Mouse (Mus musculus) myocyte (in vitro differentiated cells): ENCODE results near the gene Hnf1b.

Experiments used
- E2F4 ChIP-seq: IDR thresholded peaks from one replicate; pipeline ENCODE4 v1.6.1; 2011; ENCODE audit warnings: mild to moderate bottlenecking, control low read depth, moderate library complexity; ENCODE audit not compliant: insufficient read depth
- MYOG ChIP-seq, 3 experiments: IDR thresholded peaks; one replicate each; pipeline ENCODE4 v1.6.1; 2011; ENCODE audit warnings: control low read depth in 2 of 3, low read depth in 2 of 3, mild to moderate bottlenecking in 2 of 3; ENCODE audit not compliant: insufficient read length in 2 of 3, control insufficient read depth in 1 of 3, insufficient read depth in 1 of 3
- POLR2AphosphoS2 ChIP-seq: IDR thresholded peaks from one replicate; pipeline ENCODE4 v1.6.1; 2011; ENCODE audit warnings: low read depth, control low read depth; ENCODE audit not compliant: insufficient read length
- TCF12 ChIP-seq: IDR thresholded peaks from one replicate; pipeline ENCODE4 v1.6.1; 2011; ENCODE audit warnings: mild to moderate bottlenecking, control low read depth; ENCODE audit not compliant: poor library complexity, insufficient read depth, severe bottlenecking
- TCF3 ChIP-seq: IDR thresholded peaks from one replicate; pipeline ENCODE4 v1.6.1; 2011; ENCODE audit warnings: low read depth, control low read depth; ENCODE audit not compliant: insufficient read length
- USF1 ChIP-seq: IDR thresholded peaks from one replicate; pipeline ENCODE4 v1.6.1; 2011; ENCODE audit warnings: low read depth, mild to moderate bottlenecking, control low read depth, moderate library complexity

DNA sequence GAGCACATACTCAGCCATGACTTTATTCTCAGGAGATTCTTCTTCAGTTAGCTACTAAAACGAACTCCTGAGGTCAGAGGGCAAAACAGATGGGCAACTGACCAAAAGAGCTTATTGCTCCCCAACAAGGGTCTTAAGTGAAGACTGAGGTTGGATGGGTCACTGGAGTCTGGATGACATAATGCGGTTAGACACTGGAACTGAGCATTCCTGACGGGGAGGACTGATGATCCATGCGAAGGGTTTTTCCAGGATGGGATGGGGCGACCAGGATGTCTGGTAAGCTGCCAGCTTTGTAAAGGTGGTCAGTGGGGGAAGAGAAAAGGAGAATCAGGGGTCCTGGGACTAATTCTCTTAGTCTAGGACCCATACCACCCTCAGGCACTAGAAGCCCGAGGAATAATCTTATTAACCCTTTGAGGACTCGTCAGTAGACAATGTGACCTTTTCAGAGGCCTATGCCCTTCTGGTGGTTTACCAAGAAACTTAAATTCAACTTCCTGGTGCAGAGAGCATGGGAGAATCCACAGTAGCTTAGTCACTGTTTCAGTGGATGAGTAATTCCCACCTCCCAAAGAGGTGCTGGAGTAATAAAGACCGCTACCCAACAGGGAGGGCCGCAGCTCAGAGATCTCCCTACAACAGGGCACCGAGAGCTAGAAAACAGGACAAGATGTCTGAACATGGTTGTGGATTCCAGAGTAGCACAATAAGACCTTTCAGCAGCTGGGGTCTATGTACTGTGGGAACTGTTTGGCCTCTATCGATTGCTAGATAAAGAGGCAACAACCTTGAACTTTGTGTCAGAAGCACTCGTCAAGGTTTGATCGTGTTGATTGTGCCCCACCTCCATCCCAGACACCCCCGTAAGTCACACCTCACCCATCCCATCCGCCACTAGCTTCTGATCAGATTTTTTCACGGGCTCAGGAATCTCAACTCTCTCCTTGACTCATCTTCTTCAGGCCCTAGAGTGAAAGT, 46.9 kb downstream of the Hnf1b start:
- TF ChIP-seq TCF3 (no peak), E2F4 (no peak), MYOG (IDR thresholded peaks at IDR 0.05; ENCODE audit: control insufficient read depth in 1 of 3, insufficient read depth in 1 of 3, insufficient read length in 2 of 3, low read depth in 2 of 3) (no peak), USF1 (no peak), POLR2AphosphoS2 (no peak), TCF12 (no peak)
